Mouse (Mus musculus): ENCODE results near the gene Rnaset2a.
"Not testable (repeated sequence)": the region's sequence is repeated elsewhere in the genome, so short reads cannot be mapped to it uniquely, and the experiment has no call there.

DNA sequence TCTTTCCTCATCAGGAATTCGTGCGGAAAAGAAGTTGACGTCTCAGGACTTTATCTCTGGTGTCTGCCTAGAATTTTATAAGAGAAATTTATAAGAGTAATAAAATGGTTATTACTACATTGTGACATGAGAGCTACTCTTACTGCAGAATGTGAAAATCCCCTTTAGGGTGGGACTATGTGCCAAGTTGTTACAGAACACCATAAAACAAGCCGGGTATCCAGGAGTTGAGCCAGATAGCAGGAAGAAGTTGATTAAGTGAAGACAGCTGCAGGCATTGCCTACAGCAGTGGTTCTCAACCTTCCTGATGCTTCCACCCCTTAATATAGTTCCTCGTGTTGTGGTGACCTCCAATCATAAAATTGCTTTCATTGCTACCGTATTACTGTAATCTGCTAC, 31.0 kb downstream of the Rnaset2a start:
- TF ChIP-seq POLR2A, CTCF (IDR thresholded peaks at IDR 0.05; ENCODE audit: insufficient read depth, low read depth, low read length): not testable (repeated sequence)

Measured in olfactory bulb, adult 2 months (tissue).